Mouse (Mus musculus) limb, embryonic 14.5 days (tissue): ENCODE data around the gene Usp25. TPM values are rescaled to one million over a fixed set of nuclear protein-coding genes. Genes with fewer than 3 reads are reported as not detected.
A peak's percentile ranks its signal among the peaks of the same experiment; 100 is the strongest.

Experiments used
- ATAC-seq: fragments of 200-750 bp; cut with Nextera tagmentation; 2 replicates; pipeline ENCODE4 v1.8.0; 2017; ENCODE audit warnings: low read depth, moderate number of reproducible peaks, moderate TSS enrichment; ENCODE audit not compliant: low FRiP score
- DNase-seq: peaks from one replicate; pipeline ENCODE4 v3.0.0-alpha.2; 2015; ENCODE audit warnings: low spot score
- H3K27ac ChIP-seq: fragments of 300-500 bp; sonication (generic); replicated peaks from 2 replicates; pipeline ENCODE4 v1.5.1; 2014; ENCODE audit warnings: low read depth, mild to moderate bottlenecking, low read length, moderate library complexity, mixed read lengths
- H3K27me3 ChIP-seq: fragments of 300-500 bp; sonication (generic); 2 replicates; pipeline ENCODE4 v1.6.1; 2014; ENCODE audit warnings: low read length, mixed read lengths; ENCODE audit not compliant: control insufficient read depth, insufficient read depth
- H3K36me3 ChIP-seq: fragments of 300-500 bp; sonication (generic); 2 replicates; pipeline ENCODE4 v1.6.1; 2014; ENCODE audit warnings: mild to moderate bottlenecking, low read length, moderate library complexity, mixed read lengths; ENCODE audit not compliant: control insufficient read depth, insufficient read depth
- H3K4me1 ChIP-seq: fragments of 300-500 bp; sonication (generic); 2 replicates; pipeline ENCODE4 v1.6.1; 2014; ENCODE audit warnings: antibody characterized with exemption, low read length, mixed read lengths; ENCODE audit not compliant: control insufficient read depth, insufficient read depth
- H3K4me2 ChIP-seq: fragments of 300-500 bp; sonication (generic); replicated peaks from 2 replicates; pipeline ENCODE4 v1.6.1; 2014; ENCODE audit warnings: low read depth, mild to moderate bottlenecking, low read length, moderate library complexity; ENCODE audit not compliant: severe bottlenecking
- H3K4me3 ChIP-seq: fragments of 300-500 bp; sonication (generic); replicated peaks from 2 replicates; pipeline ENCODE4 v1.5.1; 2014; ENCODE audit warnings: low read length
- H3K9ac ChIP-seq: fragments of 300-500 bp; sonication (generic); 2 replicates; pipeline ENCODE4 v1.6.1; 2014; ENCODE audit warnings: mild to moderate bottlenecking, low read depth, low read length, moderate library complexity; ENCODE audit not compliant: severe bottlenecking
- H3K9me3 ChIP-seq: fragments of 300-500 bp; sonication (generic); 2 replicates; pipeline ENCODE4 v1.6.1; 2016; ENCODE audit warnings: low read length; ENCODE audit not compliant: control insufficient read depth
- POLR2A ChIP-seq: fragments of 200-500 bp; IDR thresholded peaks from 2 replicates; pipeline ENCODE4 v1.8.0; 2012; ENCODE audit warnings: inconsistent platforms, mild to moderate bottlenecking, moderate library complexity, borderline replicate concordance; ENCODE audit not compliant: insufficient read depth, insufficient read length; ENCODE audit errors: extremely low read depth
- WGBS: fragments of 180-500 bp; shearing (Covaris S2); extraction: QIAGEN DNeasy Blood & Tissue Kit; methylation state at CpG from one replicate; pipeline ENCODE4 v1.1.7; 2014; 5-methylcytosine and 5-hydroxymethylcytosine counted together
- polyA plus RNA-seq, 2 experiments: library from polyadenylated mRNA; depleted of rRNA in 1 of 2; stranded (reverse) in 1 of 2; unstranded in 1 of 2; fragments of >200 nt; fragmentation: Nextera tagmentation in 1 of 2; extraction: Ambion mirVana in 1 of 2; gene quantifications; 2 replicates each; pipeline versions ENCODE4 v1.2.1 to v1.2.3; 2012 to 2014

Gene Usp25
- polyA plus RNA-seq, 2 experiments, result 14.6 to 25.0 TPM

- no peak for DNase-seq
- no peaks in the 10 kb centered on the region for H3K36me3 ChIP-seq
- no peak overlapping the region for H3K9ac ChIP-seq
- no peaks in the 10 kb centered on the region for H3K4me1 ChIP-seq
- no peak for ATAC-seq
- 89% methylated on average over 4 of the region's 4 CpGs for WGBS
- no peaks in the 10 kb centered on the region for H3K9me3 ChIP-seq
- TF ChIP-seq POLR2A, result no peak
- no peak overlapping the region for H3K4me3 ChIP-seq
- no peak overlapping the region for H3K4me2 ChIP-seq
- no peaks in the 10 kb centered on the region for H3K27me3 ChIP-seq
- no peak overlapping the region for H3K27ac ChIP-seq
Observed at GRCm38 (mm10) chr16:76987711-76988110, 25.8 kb upstream of the Usp25 start.

GRCm38 (mm10) chr16:77003900-77004299, 9.6 kb upstream of the Usp25 start:
- WGBS, result 86% methylated on average over 3 of the region's 3 CpGs
- no peak for ATAC-seq

GRCm38 (mm10) chr16:77009173-77009572, 4.3 kb upstream of the Usp25 start:
- Histone ChIP-seq H3K9me3 (no peaks in the 10 kb centered on the region), H3K27ac (no peak overlapping the region), H3K4me1 (no peaks in the 10 kb centered on the region), H3K4me3 (no peak overlapping the region), H3K4me2 (no peak overlapping the region), H3K9ac (no peak overlapping the region), H3K27me3 (no peaks in the 10 kb centered on the region), H3K36me3 (no peaks in the 10 kb centered on the region)
- DNase-seq, result no peak
- ATAC-seq, result no peak
- WGBS, result 62% methylated on average over 5 of the region's 5 CpGs
- TF ChIP-seq POLR2A, result no peak

More at GRCm38 (mm10) chr16:77003900-77004299, 9.6 kb upstream of the Usp25 start:
- no peak overlapping the region for H3K9ac ChIP-seq
- H3K27me3 ChIP-seq, result no peaks in the 10 kb centered on the region
- no peak for DNase-seq
- H3K4me2 ChIP-seq, result no peak overlapping the region
- H3K9me3 ChIP-seq, result no peaks in the 10 kb centered on the region
- no peaks in the 10 kb centered on the region for H3K4me1 ChIP-seq
- no peak for TF ChIP-seq POLR2A
- H3K27ac ChIP-seq, result no peak overlapping the region
- no peaks in the 10 kb centered on the region for H3K36me3 ChIP-seq
- no peak overlapping the region for H3K4me3 ChIP-seq

- Histone ChIP-seq H3K27ac (peak overlapping the region; percentile 19; the same call in 1 of the 2 replicates), H3K27me3 (no peaks in the 10 kb centered on the region), H3K9ac (peak overlapping the region; percentile 92), H3K9me3 (no peaks in the 10 kb centered on the region), H3K36me3 (no peaks in the 10 kb centered on the region; the same call in 1 of the 2 replicates), H3K4me3 (peak overlapping the region; percentile 69), H3K4me2 (peak overlapping the region; percentile 80), H3K4me1 (peaks cover 16% of the 10 kb centered on the region)
- no peak for ATAC-seq
- TF ChIP-seq POLR2A, result no peak
- 2% methylated on average over 17 of the region's 17 CpGs for WGBS
- DNase-seq, result no peak
Observed at GRCm38 (mm10) chr16:77014321-77015211, 1.1 kb downstream of the Usp25 start.

GRCm38 (mm10) chr16:77015380-77016346, 2.2 kb downstream of the Usp25 start:
- 57% methylated on average over 4 of the region's 4 CpGs for WGBS
- DNase-seq, result no peak
- ATAC-seq, result no peak
- H3K9me3 ChIP-seq, result no peaks in the 10 kb centered on the region
- no peak overlapping the region for H3K9ac ChIP-seq
- peak overlapping the region; percentile 69 for H3K4me3 ChIP-seq
- H3K4me2 ChIP-seq, result peak overlapping the region; percentile 80; the same call in 1 of the 2 replicates
- no peaks in the 10 kb centered on the region; the same call in 1 of the 2 replicates for H3K36me3 ChIP-seq
- no peaks in the 10 kb centered on the region for H3K27me3 ChIP-seq
- H3K27ac ChIP-seq, result no peak overlapping the region
- TF ChIP-seq POLR2A, result no peak
- H3K4me1 ChIP-seq, result peaks cover 19% of the 10 kb centered on the region
